Mouse (Mus musculus): ENCODE results near the gene Cacng6.

DNA sequence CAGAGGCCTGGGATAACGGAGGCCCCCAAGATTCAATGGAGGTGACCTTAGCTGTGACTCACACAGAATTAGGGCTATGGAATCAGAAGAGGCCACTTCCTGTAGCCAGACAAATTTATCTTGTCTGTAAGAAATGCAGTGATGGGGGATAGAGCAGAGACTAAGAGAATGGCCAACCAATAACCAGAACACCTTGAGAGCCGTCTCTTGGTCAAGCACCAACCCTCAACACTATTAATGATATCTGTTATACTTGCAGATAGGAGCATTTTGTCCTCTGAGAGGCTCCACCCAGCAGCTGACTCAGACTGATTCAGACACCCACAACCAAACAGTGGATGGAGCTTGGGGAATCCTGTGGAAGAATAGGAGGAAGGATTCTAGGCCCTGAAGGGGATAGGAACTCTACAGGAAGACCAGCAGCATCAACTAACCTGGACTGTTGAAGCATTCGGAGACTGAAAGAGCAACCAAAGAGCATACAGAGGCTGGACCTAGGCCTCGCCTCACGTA is 39.1 kb upstream of the Cacng6 start:
- no peak for TF ChIP-seq CTCF (IDR thresholded peaks at IDR 0.05; ENCODE audit: extremely low read depth, insufficient read depth, insufficient read length, insufficient replicate concordance)
- TF ChIP-seq POLR2A (IDR thresholded peaks at IDR 0.05; ENCODE audit: low read depth, low read length): no peak

Measured in spleen, adult 2 months (tissue).